Mouse (Mus musculus): Measurements from ENCODE around the gene Matk. TPM values are rescaled to one million over a fixed set of nuclear protein-coding genes. Genes with fewer than 3 reads are reported as not detected.

Matk gene
- total and polyA plus RNA-seq, 2 experiments: 0.43 to 0.65 TPM

DNA sequence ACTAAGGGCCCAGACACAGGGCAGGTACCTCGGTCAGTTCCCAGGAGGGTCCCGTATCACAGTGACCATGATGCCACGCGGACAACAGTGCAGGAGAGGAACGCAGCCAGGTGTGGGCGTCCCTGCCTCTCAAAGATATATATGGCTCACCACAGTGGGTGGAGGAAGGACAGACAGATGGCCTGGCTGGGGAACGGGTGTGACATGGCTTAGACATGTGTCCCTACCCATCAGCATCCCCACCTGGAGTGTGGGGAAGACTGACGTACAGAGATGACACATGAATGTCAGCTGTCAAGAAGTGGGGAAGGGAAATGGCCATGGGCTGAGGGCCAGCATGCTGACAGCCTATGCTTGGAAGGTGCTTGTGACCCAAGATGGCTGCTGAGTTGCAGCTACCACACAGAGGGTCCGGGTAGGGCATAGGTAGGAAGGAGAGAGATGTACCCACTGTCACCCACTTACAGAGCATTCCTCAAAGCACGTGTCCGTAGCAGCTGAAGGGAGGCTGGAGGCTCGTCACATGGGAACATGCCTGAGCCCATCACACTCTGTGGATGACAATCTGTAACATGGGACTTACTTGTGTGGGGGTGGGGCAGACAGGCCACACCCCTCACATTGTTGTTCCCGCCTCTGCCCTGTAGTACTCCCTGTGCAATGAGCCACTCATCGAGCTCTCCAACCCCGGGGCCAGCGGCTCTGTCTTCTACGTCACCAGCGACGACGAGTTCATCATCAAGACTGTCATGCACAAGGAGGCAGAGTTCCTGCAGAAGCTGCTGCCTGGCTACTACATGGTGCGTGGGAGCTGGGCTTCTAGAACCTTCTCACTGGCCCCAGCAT is 54.3 kb downstream of the Matk start:
- Histone ChIP-seq H3K79me2 (ENCODE audit: control insufficient read depth, insufficient read depth, low read length) (peaks cover 29% of the 10 kb centered on the region), H3K4me3 (ENCODE audit: insufficient read depth, low read depth, low read length) (no peak overlapping the region), H3K36me3 (ENCODE audit: control insufficient read depth, insufficient read depth, low read length) (no peaks in the 10 kb centered on the region), H3K27me3 (ENCODE audit: control insufficient read depth, insufficient read depth, low read length) (no peaks in the 10 kb centered on the region), H3K4me1 (ENCODE audit: control insufficient read depth, insufficient read depth, low read length) (peaks cover 8% of the 10 kb centered on the region), H3K27ac (replicated peaks; ENCODE audit: insufficient read depth, low read depth, low read length) (no peak overlapping the region), H3K9ac (ENCODE audit: low read depth, low read length) (no peak overlapping the region)
- no peak for DNase-seq (ENCODE audit: extremely low read depth, low read depth, low spot score)
- 92% methylated on average over 21 of the region's 21 CpGs for WGBS
- TF ChIP-seq POLR2A (IDR thresholded peaks at IDR 0.05; ENCODE audit: extremely low read depth, insufficient read depth, low read length): no peak
- no peak for TF ChIP-seq CTCF (IDR thresholded peaks at IDR 0.05; ENCODE audit: low read depth, low read length)

GRCm38 (mm10) chr10:81309571-81309970 is 56.8 kb downstream of the Matk start:
- no peaks in the 10 kb centered on the region for H3K4me1 ChIP-seq (ENCODE audit: control insufficient read depth, insufficient read depth, low read length)
- peaks cover 11% of the 10 kb centered on the region for H3K79me2 ChIP-seq (ENCODE audit: control insufficient read depth, insufficient read depth, low read length)
- WGBS: 82% methylated on average over 5 of the region's 5 CpGs
- H3K4me3 ChIP-seq (ENCODE audit: insufficient read depth, low read depth, low read length): no peak overlapping the region
- TF ChIP-seq CTCF (IDR thresholded peaks at IDR 0.05; ENCODE audit: low read depth, low read length) (no peak), POLR2A (IDR thresholded peaks at IDR 0.05; ENCODE audit: extremely low read depth, insufficient read depth, low read length) (no peak)
- no peak for DNase-seq (ENCODE audit: extremely low read depth, low read depth, low spot score)
- H3K27me3 ChIP-seq (ENCODE audit: control insufficient read depth, insufficient read depth, low read length): no peaks in the 10 kb centered on the region
- H3K9ac ChIP-seq (ENCODE audit: low read depth, low read length): no peak overlapping the region
- H3K36me3 ChIP-seq (ENCODE audit: control insufficient read depth, insufficient read depth, low read length): no peaks in the 10 kb centered on the region
- H3K27ac ChIP-seq (replicated peaks; ENCODE audit: insufficient read depth, low read depth, low read length): no peak overlapping the region

Other genes with a start within 250 kb of the Matk start
Only the 30 nearest of the 34 such genes appear.
- gene Diras1, start 227.3 kb upstream of the Matk start, total RNA-seq (2014; rRNA removed): 0.07 TPM in 1 of 2 replicates, not detected in the other
- not detected in 2 replicates for gene Diras1, start 227.3 kb upstream of the Matk start, polyA plus RNA-seq (2012; rRNA removed)
- 6.1 and 6.9 TPM in 2 replicates for gene Slc39a3, start 215.5 kb upstream of the Matk start, total RNA-seq (2014; rRNA removed)
- gene Slc39a3, start 215.5 kb upstream of the Matk start, polyA plus RNA-seq (2012; rRNA removed): 13.2 and 14.1 TPM in 2 replicates
- 43.9 and 53.8 TPM in 2 replicates for gene Sgta, start 192.8 kb upstream of the Matk start, total RNA-seq (2014; rRNA removed)
- gene Sgta, start 192.8 kb upstream of the Matk start, polyA plus RNA-seq (2012; rRNA removed): 136 and 146 TPM in 2 replicates
- 7.4 and 9.3 TPM in 2 replicates for gene Thop1, start 182.9 kb upstream of the Matk start, total RNA-seq (2014; rRNA removed)
- 12.0 and 13.1 TPM in 2 replicates for gene Thop1, start 182.9 kb upstream of the Matk start, polyA plus RNA-seq (2012; rRNA removed)
- 190 and 205 TPM in 2 replicates for gene Creb3l3, start 154.1 kb upstream of the Matk start, total RNA-seq (2014; rRNA removed)
- 287 and 308 TPM in 2 replicates for gene Creb3l3, start 154.1 kb upstream of the Matk start, polyA plus RNA-seq (2012; rRNA removed)
- 46.6 and 61.1 TPM in 2 replicates for gene Map2k2, start 147.0 kb upstream of the Matk start, total RNA-seq (2014; rRNA removed)
- gene Map2k2, start 147.0 kb upstream of the Matk start, polyA plus RNA-seq (2012; rRNA removed): 192 and 231 TPM in 2 replicates
- gene Zbtb7a, start 117.7 kb upstream of the Matk start, total RNA-seq (2014; rRNA removed): 10.0 and 14.2 TPM in 2 replicates
- 28.6 and 34.0 TPM in 2 replicates for gene Zbtb7a, start 117.7 kb upstream of the Matk start, polyA plus RNA-seq (2012; rRNA removed)
- 8.9 and 10.1 TPM in 2 replicates for gene Pias4, start 85.0 kb upstream of the Matk start, total RNA-seq (2014; rRNA removed)
- 17.8 and 22.7 TPM in 2 replicates for gene Pias4, start 85.0 kb upstream of the Matk start, polyA plus RNA-seq (2012; rRNA removed)
- gene Eef2, start 76.3 kb upstream of the Matk start, total RNA-seq (2014; rRNA removed): 812 and 946 TPM in 2 replicates
- gene Eef2, start 76.3 kb upstream of the Matk start, polyA plus RNA-seq (2012; rRNA removed): 1,151 and 1,204 TPM in 2 replicates
- gene Dapk3, start 69.9 kb upstream of the Matk start, total RNA-seq (2014; rRNA removed): 14.1 and 16.0 TPM in 2 replicates
- 42.5 and 44.2 TPM in 2 replicates for gene Dapk3, start 69.9 kb upstream of the Matk start, polyA plus RNA-seq (2012; rRNA removed)
- gene 4930442H23Rik, start 69.1 kb upstream of the Matk start, total RNA-seq (2014; rRNA removed): not detected in 2 replicates
- gene 4930442H23Rik, start 69.1 kb upstream of the Matk start, polyA plus RNA-seq (2012; rRNA removed): not detected in 2 replicates
- 0.09 TPM in 1 of 2 replicates, not detected in the other for gene Nmrk2, start 50.9 kb upstream of the Matk start, total RNA-seq (2014; rRNA removed)
- gene Nmrk2, start 50.9 kb upstream of the Matk start, polyA plus RNA-seq (2012; rRNA removed): not detected in 2 replicates
- 0.07 TPM in 1 of 2 replicates, not detected in the other for gene Atcay, start 22.1 kb upstream of the Matk start, total RNA-seq (2014; rRNA removed)
- gene Atcay, start 22.1 kb upstream of the Matk start, polyA plus RNA-seq (2012; rRNA removed): not detected in 2 replicates
- gene Zfr2, start 19.8 kb upstream of the Matk start, total RNA-seq (2014; rRNA removed): 0.27 and 0.74 TPM in 2 replicates
- gene Zfr2, start 19.8 kb upstream of the Matk start, polyA plus RNA-seq (2012; rRNA removed): 0.15 and 1.6 TPM in 2 replicates
- 52.1 and 65.9 TPM in 2 replicates for gene Mrpl54, start 14.0 kb downstream of the Matk start, total RNA-seq (2014; rRNA removed)
- gene Mrpl54, start 14.0 kb downstream of the Matk start, polyA plus RNA-seq (2012; rRNA removed): 66.6 and 85.9 TPM in 2 replicates
- gene Apba3, start 14.0 kb downstream of the Matk start, total RNA-seq (2014; rRNA removed): 30.5 and 44.1 TPM in 2 replicates
- 132 and 143 TPM in 2 replicates for gene Apba3, start 14.0 kb downstream of the Matk start, polyA plus RNA-seq (2012; rRNA removed)
- gene Tjp3, start 38.6 kb downstream of the Matk start, total RNA-seq (2014; rRNA removed): 7.6 and 7.7 TPM in 2 replicates
- 24.2 and 32.0 TPM in 2 replicates for gene Tjp3, start 38.6 kb downstream of the Matk start, polyA plus RNA-seq (2012; rRNA removed)
- 7.4 and 10.0 TPM in 2 replicates for gene Pip5k1c, start 40.0 kb downstream of the Matk start, total RNA-seq (2014; rRNA removed)
- 25.8 and 30.1 TPM in 2 replicates for gene Pip5k1c, start 40.0 kb downstream of the Matk start, polyA plus RNA-seq (2012; rRNA removed)
- 5.0 and 5.7 TPM in 2 replicates for gene Cactin, start 68.2 kb downstream of the Matk start, total RNA-seq (2014; rRNA removed)
- gene Cactin, start 68.2 kb downstream of the Matk start, polyA plus RNA-seq (2012; rRNA removed): 12.8 and 14.1 TPM in 2 replicates
- gene Tbxa2r, start 75.8 kb downstream of the Matk start, total RNA-seq (2014; rRNA removed): 0.37 and 0.81 TPM in 2 replicates
- gene Tbxa2r, start 75.8 kb downstream of the Matk start, polyA plus RNA-seq (2012; rRNA removed): 3.8 and 4.0 TPM in 2 replicates
- gene Gipc3, start 90.3 kb downstream of the Matk start, total RNA-seq (2014; rRNA removed): under 0.01 and 0.27 TPM in 2 replicates
- 0.51 and 0.57 TPM in 2 replicates for gene Gipc3, start 90.3 kb downstream of the Matk start, polyA plus RNA-seq (2012; rRNA removed)
- 9.9 and 10.8 TPM in 2 replicates for gene Hmg20b, start 97.5 kb downstream of the Matk start, total RNA-seq (2014; rRNA removed)
- gene Hmg20b, start 97.5 kb downstream of the Matk start, polyA plus RNA-seq (2012; rRNA removed): 48.1 and 54.0 TPM in 2 replicates
- 5.3 and 7.4 TPM in 2 replicates for gene Mfsd12, start 104.6 kb downstream of the Matk start, total RNA-seq (2014; rRNA removed)
- 12.8 and 13.4 TPM in 2 replicates for gene Mfsd12, start 104.6 kb downstream of the Matk start, polyA plus RNA-seq (2012; rRNA removed)
- gene 4930404N11Rik, start 112.9 kb downstream of the Matk start, total RNA-seq (2014; rRNA removed): 0.47 TPM in 1 of 2 replicates, not detected in the other
- gene 4930404N11Rik, start 112.9 kb downstream of the Matk start, polyA plus RNA-seq (2012; rRNA removed): 0.12 and 0.37 TPM in 2 replicates
- gene Fzr1, start 125.6 kb downstream of the Matk start, total RNA-seq (2014; rRNA removed): 6.2 and 8.1 TPM in 2 replicates
- gene Fzr1, start 125.6 kb downstream of the Matk start, polyA plus RNA-seq (2012; rRNA removed): 20.9 and 29.9 TPM in 2 replicates
- 39.7 and 53.8 TPM in 2 replicates for gene Dohh, start 131.5 kb downstream of the Matk start, total RNA-seq (2014; rRNA removed)
- gene Dohh, start 131.5 kb downstream of the Matk start, polyA plus RNA-seq (2012; rRNA removed): 42.6 and 49.7 TPM in 2 replicates
- gene Gm48551, start 131.5 kb downstream of the Matk start, total RNA-seq (2014; rRNA removed): 2.4 TPM in 1 of 2 replicates, not detected in the other
- 0.32 and 0.44 TPM in 2 replicates for gene Gm48551, start 131.5 kb downstream of the Matk start, polyA plus RNA-seq (2012; rRNA removed)
- gene Gm48552, start 136.1 kb downstream of the Matk start, total RNA-seq (2014; rRNA removed): 0.40 TPM in 1 of 2 replicates, not detected in the other
- 0.26 and 1.4 TPM in 2 replicates for gene Gm48552, start 136.1 kb downstream of the Matk start, polyA plus RNA-seq (2012; rRNA removed)
- gene Smim24, start 140.1 kb downstream of the Matk start, total RNA-seq (2014; rRNA removed): 1.3 and 1.5 TPM in 2 replicates
- 2.3 and 4.1 TPM in 2 replicates for gene Smim24, start 140.1 kb downstream of the Matk start, polyA plus RNA-seq (2012; rRNA removed)
- gene Nfic, start 202.7 kb downstream of the Matk start, total RNA-seq (2014; rRNA removed): 7.4 and 16.4 TPM in 2 replicates
- 32.8 and 56.4 TPM in 2 replicates for gene Nfic, start 202.7 kb downstream of the Matk start, polyA plus RNA-seq (2012; rRNA removed)